Mouse (Mus musculus) liver, embryonic 13.5 days (tissue): ENCODE measurements around the gene Chn2. TPM values are rescaled to one million over a fixed set of nuclear protein-coding genes. Genes with fewer than 3 reads are reported as not detected.
"Not testable (repeated sequence)": the region's sequence is repeated elsewhere in the genome, so short reads cannot be mapped to it uniquely, and the experiment has no call there.

Experiments
- ATAC-seq: fragments of 200-750 bp; cut with Nextera tagmentation; 2 replicates; pipeline ENCODE4 v1.8.0; 2017; ENCODE audit warnings: low read depth, mild to moderate bottlenecking, moderate number of reproducible peaks, moderate library complexity
- DNase-seq: peaks from one replicate; pipeline ENCODE4 v3.0.0; 2022
- H3K27ac ChIP-seq: fragments of 300-500 bp; sonication (generic); 2 replicates; pipeline ENCODE4 v1.5.1; 2015; ENCODE audit warnings: moderate library complexity, mild to moderate bottlenecking, inconsistent platforms
- H3K27me3 ChIP-seq: fragments of 300-500 bp; sonication (generic); 2 replicates; pipeline ENCODE4 v1.6.1; 2015; ENCODE audit warnings: mild to moderate bottlenecking, inconsistent platforms
- H3K36me3 ChIP-seq: fragments of 300-500 bp; sonication (generic); 2 replicates; pipeline ENCODE4 v1.6.1; 2015; ENCODE audit warnings: mild to moderate bottlenecking, inconsistent platforms
- H3K4me1 ChIP-seq: fragments of 300-500 bp; sonication (generic); replicated peaks from 2 replicates; pipeline ENCODE4 v1.6.1; 2015; ENCODE audit warnings: inconsistent platforms
- H3K4me2 ChIP-seq: fragments of 300-500 bp; sonication (generic); 2 replicates; pipeline ENCODE4 v1.6.1; 2015; ENCODE audit warnings: inconsistent platforms, mild to moderate bottlenecking, moderate library complexity
- H3K4me3 ChIP-seq: fragments of 300-500 bp; sonication (generic); replicated peaks from 2 replicates; pipeline ENCODE4 v1.5.1; 2015; ENCODE audit warnings: mild to moderate bottlenecking, inconsistent platforms
- H3K9ac ChIP-seq: fragments of 300-500 bp; sonication (generic); 2 replicates; pipeline ENCODE4 v1.6.1; 2015; ENCODE audit warnings: mild to moderate bottlenecking, inconsistent platforms
- H3K9me3 ChIP-seq: fragments of 300-500 bp; sonication (generic); replicated peaks from 2 replicates; pipeline ENCODE4 v1.6.1; 2016; ENCODE audit warnings: inconsistent platforms
- WGBS: fragments of 180-500 bp; shearing (Covaris S2); methylation state at CpG from one replicate; pipeline ENCODE4 v1.1.7; 2015; ENCODE audit not compliant: insufficient replicate concordance; 5-methylcytosine and 5-hydroxymethylcytosine counted together
- polyA plus RNA-seq: library from polyadenylated mRNA; unstranded; fragments of >200 nt; fragmentation: Nextera tagmentation; extraction: Ambion mirVana; gene quantifications from 2 replicates; pipeline ENCODE4 v1.2.1, GENCODE M21; 2015

The Chn2 gene
- polyA plus RNA-seq, 1 experiment from 2014 or later = 3.3 TPM

DNA sequence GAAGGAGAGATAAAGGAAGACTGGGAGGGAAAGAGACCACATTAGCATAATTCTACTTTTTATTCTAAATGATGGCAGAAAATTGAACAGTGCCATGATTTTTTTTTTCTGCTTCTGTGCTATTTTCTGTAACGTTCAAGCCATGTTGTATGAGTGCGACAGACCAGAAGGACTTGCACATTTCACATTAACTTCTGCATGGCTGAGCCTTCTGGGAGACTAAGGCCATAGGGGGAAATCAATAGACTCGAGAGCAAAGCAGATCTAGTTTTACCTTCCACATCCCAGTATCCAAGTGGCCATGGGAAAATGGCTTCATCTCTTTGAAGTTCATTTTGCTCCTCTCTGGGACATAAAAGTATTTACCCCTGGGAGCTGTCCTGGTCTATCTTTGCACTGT is 121.9 kb downstream of the Chn2 start:
- Histone ChIP-seq H3K9me3 (no peaks in the 10 kb centered on the region), H3K4me2 (no peak overlapping the region), H3K4me1 (peaks cover 39% of the 10 kb centered on the region), H3K36me3 (no peaks in the 10 kb centered on the region), H3K9ac (no peak overlapping the region), H3K4me3 (no peak overlapping the region), H3K27me3 (no peaks in the 10 kb centered on the region), H3K27ac (no peak overlapping the region)
- ATAC-seq (no peak), DNase-seq (no peak)
- 64% methylated on average over 3 of the region's 3 CpGs for WGBS

DNA sequence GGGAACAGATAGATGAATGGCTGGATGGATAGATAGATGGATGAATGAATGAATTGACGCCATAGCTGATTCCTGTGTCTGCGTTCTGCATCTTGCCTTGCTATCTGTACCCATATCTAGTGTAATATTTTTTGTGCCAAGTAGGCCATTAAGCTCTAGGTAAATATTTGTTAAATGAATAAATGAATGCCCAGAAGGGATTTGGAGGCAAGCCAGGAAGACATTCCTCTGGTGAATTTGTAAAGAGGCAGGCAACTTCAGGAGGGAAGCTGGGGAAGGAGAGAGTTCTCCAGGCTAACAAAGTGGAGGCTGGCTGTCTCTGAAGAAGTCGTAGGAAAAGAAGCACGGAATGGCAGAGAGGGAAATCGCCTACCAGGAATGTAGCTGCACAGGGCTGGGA is 123.0 kb downstream of the Chn2 start:
- no peak overlapping the region for H3K4me2 ChIP-seq
- H3K9me3 ChIP-seq = no peaks in the 10 kb centered on the region
- peaks cover 39% of the 10 kb centered on the region for H3K4me1 ChIP-seq
- no peak overlapping the region for H3K4me3 ChIP-seq
- 51% methylated on average over 5 of the region's 5 CpGs for WGBS
- H3K36me3 ChIP-seq = no peaks in the 10 kb centered on the region
- ATAC-seq (no peak), DNase-seq (no peak)
- no peaks in the 10 kb centered on the region for H3K27me3 ChIP-seq
- no peak overlapping the region for H3K27ac ChIP-seq
- no peak overlapping the region for H3K9ac ChIP-seq

DNA sequence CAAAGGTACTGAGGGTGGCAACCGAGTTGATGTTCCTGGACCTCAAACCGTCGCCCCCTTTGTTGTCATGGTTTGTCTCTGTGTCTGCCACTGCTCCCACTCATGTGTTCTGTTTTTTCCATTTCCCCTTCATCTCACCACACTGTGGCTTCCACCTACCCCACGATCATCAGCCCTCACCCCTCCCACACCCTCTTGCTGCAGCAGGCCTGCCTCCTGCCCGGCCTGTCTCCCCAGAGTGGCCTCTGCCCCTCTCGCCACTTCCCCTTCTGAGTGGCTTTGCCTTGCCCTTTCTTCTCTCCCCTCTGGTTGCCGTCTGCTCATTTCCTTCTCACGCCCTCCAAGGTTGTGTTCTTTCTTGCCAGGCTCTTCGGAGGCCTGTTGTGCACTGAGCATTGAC is 123.4 kb downstream of the Chn2 start:
- ATAC-seq = peak; percentile 31; the same call in 1 of the 2 replicates
- peaks cover 39% of the 10 kb centered on the region for H3K4me1 ChIP-seq
- DNase-seq = peak; percentile 11
- WGBS = 36% methylated on average over 9 of the region's 9 CpGs
- H3K9me3 ChIP-seq = no peaks in the 10 kb centered on the region
- no peaks in the 10 kb centered on the region for H3K36me3 ChIP-seq
- H3K27me3 ChIP-seq = no peaks in the 10 kb centered on the region
- H3K4me3 ChIP-seq = no peak overlapping the region
- no peak overlapping the region for H3K4me2 ChIP-seq
- no peak overlapping the region for H3K27ac ChIP-seq
- H3K9ac ChIP-seq = no peak overlapping the region

DNA sequence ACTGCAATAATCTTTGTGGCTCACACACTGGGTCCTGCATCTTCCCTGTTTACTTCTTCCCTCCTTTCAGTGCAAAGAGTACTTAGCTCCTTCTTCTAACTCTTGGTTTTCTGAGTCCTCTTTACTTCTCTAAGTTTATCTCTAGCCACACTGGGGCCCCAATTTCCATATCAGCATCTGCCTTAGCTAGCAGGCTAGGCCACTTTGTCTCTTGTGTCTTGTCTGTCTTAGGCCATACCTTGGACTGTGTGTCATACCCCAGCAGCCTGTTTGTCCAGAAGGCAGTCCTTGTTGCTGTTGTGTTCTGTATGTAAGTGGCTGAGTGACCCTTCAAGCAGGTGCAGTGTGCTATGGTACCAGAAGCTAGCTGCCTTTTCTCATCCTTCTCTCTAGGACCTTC is 124.3 kb downstream of the Chn2 start:
- Histone ChIP-seq H3K4me2 (no peak overlapping the region), H3K4me3 (no peak overlapping the region), H3K27me3 (no peaks in the 10 kb centered on the region), H3K9ac (no peak overlapping the region), H3K4me1 (peaks cover 32% of the 10 kb centered on the region), H3K36me3 (no peaks in the 10 kb centered on the region), H3K27ac (no peak overlapping the region), H3K9me3 (no peaks in the 10 kb centered on the region)
- DNase-seq (no peak), ATAC-seq (peak; percentile 69)

DNA sequence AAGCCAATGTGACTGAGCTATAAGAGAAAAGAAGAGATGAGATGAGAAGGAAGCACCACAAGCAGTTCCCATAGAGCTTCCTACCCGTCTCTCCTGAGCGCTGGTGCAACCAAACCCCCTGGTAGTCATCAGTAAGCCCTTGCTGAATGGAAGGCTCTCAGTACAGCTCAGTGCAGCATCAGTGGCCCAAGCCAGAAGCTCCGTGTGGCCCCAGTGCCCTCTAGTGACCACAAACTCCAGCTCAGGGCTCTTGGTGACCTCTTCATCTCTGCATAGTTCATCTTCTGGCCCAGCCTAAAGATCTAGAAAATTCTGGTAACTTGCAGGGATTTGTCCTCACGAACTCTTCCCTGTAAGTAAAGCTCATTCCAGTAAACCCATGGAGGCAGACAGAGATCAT is 125.4 kb downstream of the Chn2 start:
- no peaks in the 10 kb centered on the region for H3K27me3 ChIP-seq
- ATAC-seq (no peak), DNase-seq (no peak)
- no peak overlapping the region for H3K4me3 ChIP-seq
- H3K9me3 ChIP-seq = no peaks in the 10 kb centered on the region
- H3K4me1 ChIP-seq = peaks cover 29% of the 10 kb centered on the region
- no peak overlapping the region for H3K27ac ChIP-seq
- 34% methylated on average over 4 of the region's 4 CpGs for whole genome bisulfite sequencing
- H3K9ac ChIP-seq = no peak overlapping the region
- no peaks in the 10 kb centered on the region for H3K36me3 ChIP-seq
- H3K4me2 ChIP-seq = no peak overlapping the region

DNA sequence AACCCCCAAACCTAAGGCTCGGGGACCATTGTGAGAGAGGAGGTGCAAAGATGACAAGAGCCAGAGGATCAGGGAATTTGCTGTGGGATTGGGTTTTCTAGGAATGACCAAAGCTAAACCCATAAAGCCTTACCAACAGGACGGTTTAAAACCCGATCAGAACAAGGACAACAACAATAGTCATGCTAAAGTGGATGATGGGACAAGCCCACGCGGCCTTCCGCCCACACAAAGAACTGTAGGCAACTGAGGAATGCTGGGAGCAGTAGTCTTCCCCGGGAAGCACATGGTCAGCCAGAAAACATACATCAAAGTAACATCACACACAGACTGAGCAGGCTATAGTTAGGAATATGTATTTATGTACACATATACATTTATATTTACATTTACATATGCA is 125.9 kb downstream of the Chn2 start:
- 71% methylated on average over 7 of the region's 7 CpGs for WGBS
- Histone ChIP-seq H3K27ac (no peak overlapping the region), H3K4me3 (no peak overlapping the region), H3K9ac (no peak overlapping the region), H3K9me3 (no peaks in the 10 kb centered on the region), H3K4me2 (no peak overlapping the region), H3K4me1 (peaks cover 29% of the 10 kb centered on the region), H3K27me3 (no peaks in the 10 kb centered on the region), H3K36me3 (no peaks in the 10 kb centered on the region)
- ATAC-seq = no peak
- no peak for DNase-seq

DNA sequence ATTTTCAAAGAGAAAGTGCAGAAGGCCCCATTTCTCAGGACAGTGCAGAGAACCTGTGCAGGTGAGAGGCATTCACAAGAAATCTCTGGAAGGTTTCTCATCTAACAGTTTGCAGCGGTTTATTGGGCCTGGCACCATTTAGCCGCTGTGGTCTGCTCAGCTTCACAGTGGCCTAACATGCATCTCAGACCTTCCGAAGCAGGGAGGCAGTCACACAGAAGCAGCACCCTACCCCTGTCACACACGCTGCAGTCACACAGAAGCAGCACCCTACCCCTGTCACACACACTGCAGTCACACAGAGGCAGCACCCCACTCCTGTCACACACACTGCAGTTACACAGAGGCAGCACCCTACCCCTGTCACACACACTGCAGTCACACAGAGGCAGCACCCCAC is 126.5 kb downstream of the Chn2 start:
- Histone ChIP-seq H3K9ac (no peak overlapping the region), H3K4me1 (peaks cover 26% of the 10 kb centered on the region), H3K4me2 (no peak overlapping the region), H3K4me3 (no peak overlapping the region), H3K27ac (no peak overlapping the region), H3K36me3 (no peaks in the 10 kb centered on the region), H3K9me3 (no peaks in the 10 kb centered on the region), H3K27me3 (no peaks in the 10 kb centered on the region)
- ATAC-seq (no peak), DNase-seq (no peak)
- 72% methylated on average over 4 of the region's 4 CpGs for WGBS

DNA sequence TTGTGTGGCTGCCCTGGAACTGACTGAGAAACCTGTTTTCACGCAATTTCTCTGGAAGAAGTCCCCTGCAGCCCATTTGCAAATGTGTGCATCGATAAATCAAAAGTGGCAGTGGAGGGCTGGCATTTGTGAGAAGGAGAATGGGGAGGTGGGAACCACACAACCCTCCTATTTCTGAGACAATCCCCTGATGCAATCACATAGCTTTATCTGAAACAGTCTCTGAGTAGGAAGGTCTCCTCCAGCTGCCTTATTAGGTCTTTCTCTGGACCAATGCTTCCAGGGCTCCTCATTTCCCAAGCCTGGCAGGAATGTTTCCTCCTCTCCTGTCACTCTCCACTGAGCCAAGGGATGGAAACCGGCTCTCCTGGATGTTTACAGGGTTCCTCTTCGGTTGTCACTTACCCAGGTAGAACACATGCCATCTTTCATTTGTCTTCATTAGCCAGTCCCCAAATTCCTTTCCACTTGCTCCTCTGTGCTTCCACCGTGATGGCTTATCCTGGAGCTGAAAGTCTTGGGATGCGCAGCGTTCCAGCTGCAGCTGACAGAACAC is 127.7 kb downstream of the Chn2 start:
- no peaks in the 10 kb centered on the region for H3K9me3 ChIP-seq
- no peak overlapping the region for H3K9ac ChIP-seq
- no peak for DNase-seq
- no peak overlapping the region for H3K4me2 ChIP-seq
- H3K27ac ChIP-seq = no peak overlapping the region
- 63% methylated on average over 7 of the region's 7 CpGs for WGBS
- H3K27me3 ChIP-seq = no peaks in the 10 kb centered on the region
- H3K36me3 ChIP-seq = no peaks in the 10 kb centered on the region
- no peak for ATAC-seq
- H3K4me1 ChIP-seq = peaks cover 24% of the 10 kb centered on the region
- H3K4me3 ChIP-seq = no peak overlapping the region

DNA sequence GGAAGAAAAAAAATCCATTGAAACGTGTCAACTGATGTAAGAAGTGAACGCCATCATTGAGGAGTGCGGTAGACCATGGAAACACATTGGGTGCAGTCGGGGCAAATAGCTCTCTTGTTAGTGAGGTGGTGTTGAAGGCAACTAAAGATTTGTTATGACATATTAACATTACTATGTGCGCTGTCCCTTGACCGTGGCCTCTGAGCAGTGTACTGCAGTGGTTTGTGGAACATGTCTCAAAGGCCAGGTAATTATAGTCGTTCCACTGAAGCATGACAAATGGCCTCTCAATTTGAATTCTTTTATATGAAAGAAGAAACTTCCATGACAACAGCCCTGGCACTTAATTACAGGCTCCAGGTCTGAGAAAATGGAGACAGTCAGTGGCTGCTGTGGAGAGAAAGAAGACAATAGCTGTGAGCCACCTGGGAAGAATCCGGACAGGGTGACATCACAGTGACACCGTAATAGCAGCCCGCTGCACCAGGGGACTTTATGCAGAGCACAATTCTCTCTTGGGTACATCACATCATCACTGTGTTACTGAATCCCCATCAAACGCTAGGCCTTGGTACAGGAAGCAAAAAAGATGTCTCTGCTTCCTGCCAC is 131.0 kb downstream of the Chn2 start:
- ATAC-seq = no peak
- H3K4me3 ChIP-seq = no peak overlapping the region
- 77% methylated on average over 11 of the region's 11 CpGs for WGBS
- no peak overlapping the region for H3K27ac ChIP-seq
- no peak overlapping the region for H3K9ac ChIP-seq
- no peaks in the 10 kb centered on the region for H3K4me1 ChIP-seq
- no peaks in the 10 kb centered on the region for H3K9me3 ChIP-seq
- H3K36me3 ChIP-seq = no peaks in the 10 kb centered on the region
- no peaks in the 10 kb centered on the region for H3K27me3 ChIP-seq
- H3K4me2 ChIP-seq = no peak overlapping the region
- no peak for DNase-seq

DNA sequence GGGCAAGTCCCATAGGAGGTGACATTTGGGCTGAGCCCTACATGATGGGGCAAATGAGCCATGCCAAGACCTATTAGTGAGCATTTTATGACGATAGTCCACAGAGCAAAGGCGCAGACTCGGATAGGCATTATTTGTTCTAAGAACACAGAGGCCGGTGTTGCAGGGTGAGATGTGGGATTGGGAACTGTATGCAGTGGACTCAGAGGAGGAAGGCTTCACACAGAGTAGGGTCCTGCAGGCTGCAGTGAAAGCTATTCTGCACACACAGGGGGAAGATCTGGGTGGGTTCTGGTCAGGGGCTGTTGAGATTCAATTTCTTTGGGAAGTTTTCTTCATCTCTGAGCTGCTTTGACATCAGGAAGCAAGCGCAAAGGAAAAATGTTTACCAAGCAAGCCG is 132.0 kb downstream of the Chn2 start:
- Histone ChIP-seq H3K4me1 (no peaks in the 10 kb centered on the region), H3K4me3 (no peak overlapping the region), H3K27me3 (no peaks in the 10 kb centered on the region), H3K9me3 (no peaks in the 10 kb centered on the region), H3K4me2 (no peak overlapping the region), H3K36me3 (no peaks in the 10 kb centered on the region), H3K9ac (no peak overlapping the region), H3K27ac (no peak overlapping the region)
- ATAC-seq (no peak), DNase-seq (no peak)
- WGBS = 76% methylated on average over 6 of the region's 6 CpGs

DNA sequence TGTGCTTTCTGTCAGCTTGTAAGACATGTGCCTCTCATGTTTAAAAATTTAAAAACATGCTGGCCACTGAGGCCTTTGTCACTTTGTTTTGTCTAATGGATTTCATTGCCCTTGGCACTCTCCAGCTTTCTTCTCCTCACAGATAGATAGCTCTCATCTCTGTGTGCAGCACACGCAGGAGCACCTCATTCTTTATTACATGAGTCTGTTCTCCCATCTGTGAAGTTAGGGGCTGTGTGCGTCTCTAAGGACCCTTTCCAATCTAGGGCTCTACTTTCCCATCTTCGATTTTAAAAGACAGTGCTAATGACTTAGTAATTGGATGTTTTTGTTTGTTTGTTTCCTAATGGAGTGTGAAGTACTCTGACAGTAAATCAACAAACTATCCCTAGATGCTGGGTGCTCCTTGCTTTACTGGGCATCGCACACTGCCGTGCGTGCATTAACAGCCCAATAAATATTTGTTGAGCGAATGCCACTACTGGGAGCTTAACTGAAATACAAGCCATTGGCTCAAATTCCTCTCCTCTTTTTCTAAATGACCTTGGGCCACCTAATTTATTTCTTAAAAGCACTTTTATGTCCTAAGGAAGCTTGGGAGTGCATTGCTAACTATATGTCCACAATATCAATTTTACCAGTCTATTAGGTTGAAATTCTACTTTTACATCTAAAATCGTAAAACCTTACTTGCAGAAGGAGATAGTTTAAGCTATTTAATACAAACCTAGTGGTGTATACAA is 136.3 kb downstream of the Chn2 start:
- Histone ChIP-seq H3K36me3 (no peaks in the 10 kb centered on the region), H3K4me2 (no peak overlapping the region), H3K9me3 (no peaks in the 10 kb centered on the region), H3K27me3 (no peaks in the 10 kb centered on the region), H3K4me1 (peaks cover 10% of the 10 kb centered on the region), H3K27ac (no peak overlapping the region), H3K4me3 (no peak overlapping the region), H3K9ac (no peak overlapping the region)
- DNase-seq = no peak
- ATAC-seq = no peak
- 68% methylated on average over 8 of the region's 8 CpGs for whole genome bisulfite sequencing

DNA sequence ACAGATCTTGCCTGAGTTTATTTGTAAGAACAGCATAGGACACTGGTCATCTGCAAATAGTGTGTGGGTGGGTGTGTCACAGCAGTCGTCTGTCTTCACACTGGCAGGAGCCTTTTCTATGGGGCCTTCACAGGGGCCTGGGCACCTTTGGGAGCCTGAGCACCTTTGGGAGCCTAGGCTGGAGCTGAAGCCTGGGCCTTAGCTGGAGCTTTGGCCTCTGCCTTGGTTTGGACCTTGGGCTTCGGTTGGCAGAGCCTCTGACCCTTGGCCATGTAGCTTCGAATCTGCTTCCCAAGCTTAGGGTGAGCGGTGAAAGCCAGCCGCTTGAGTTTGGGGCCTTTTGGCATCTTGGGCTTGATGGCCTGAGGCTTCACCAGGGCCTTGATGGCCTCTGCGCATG is 137.7 kb downstream of the Chn2 start:
- not testable (repeated sequence) for H3K9ac ChIP-seq, ATAC-seq, DNase-seq, H3K4me3 ChIP-seq, H3K27ac ChIP-seq, H3K27me3 ChIP-seq, H3K4me2 ChIP-seq, H3K36me3 ChIP-seq, H3K9me3 ChIP-seq
- 77% methylated on average over 6 of the region's 6 CpGs for WGBS
- peaks cover 10% of the 10 kb centered on the region for H3K4me1 ChIP-seq
